Mouse (Mus musculus) bone marrow, adult 2 months (tissue): ENCODE results near the gene Atg10.

Source experiments
- CTCF ChIP-seq: fragments of 200-500 bp; IDR thresholded peaks from 2 replicates; pipeline ENCODE4 v1.5.1; 2011; ENCODE audit warnings: low read length, control low read depth; ENCODE audit not compliant: control insufficient read depth, insufficient read depth
- POLR2A ChIP-seq: fragments of 200-500 bp; IDR thresholded peaks from 2 replicates; pipeline ENCODE4 v1.6.1; 2011; ENCODE audit warnings: low read depth, mild to moderate bottlenecking, control low read depth, low read length, borderline replicate concordance; ENCODE audit not compliant: control insufficient read depth

- no peak for TF ChIP-seq CTCF
- no peak for TF ChIP-seq POLR2A
Observed at GRCm38 (mm10) chr13:91037405-91037804, 186.4 kb downstream of the Atg10 start.
